Mouse (Mus musculus) layer of hippocampus, adult 9-10 months (tissue): ENCODE results near the gene Rsc1a1.

Experiments used
- DNase-seq: peaks from one replicate; pipeline ENCODE4 v3.0.0; 2022; ENCODE audit warnings: low spot score

Gene Rsc1a1

GRCm38 (mm10) chr4:141694719-141695118 lies 9.3 kb upstream of the Rsc1a1 start:
- no peak for DNase-seq

- no peak for DNase-seq
Measured at GRCm38 (mm10) chr4:141688505-141688904, 3.1 kb upstream of the Rsc1a1 start.

DNA sequence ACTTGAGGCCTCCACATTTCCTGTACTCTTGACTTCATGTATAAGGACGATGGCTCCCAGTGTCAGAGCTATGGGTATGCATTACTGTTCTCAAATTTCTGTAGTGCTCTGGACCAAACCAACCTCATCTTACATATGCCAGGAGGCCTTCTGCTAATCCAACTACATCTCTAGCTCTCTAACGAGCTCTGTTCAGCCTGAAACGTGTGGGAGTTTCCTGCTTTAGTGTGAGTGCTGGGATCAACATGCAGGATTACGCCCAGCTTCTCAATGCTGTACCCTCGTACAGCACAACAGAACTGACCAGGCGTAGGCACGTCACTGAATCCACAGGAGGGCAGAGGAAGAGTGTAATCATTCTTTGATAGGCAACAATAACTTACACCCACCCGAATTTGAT lies 1.1 kb upstream of the Rsc1a1 start:
- DNase-seq, result no peak

DNA sequence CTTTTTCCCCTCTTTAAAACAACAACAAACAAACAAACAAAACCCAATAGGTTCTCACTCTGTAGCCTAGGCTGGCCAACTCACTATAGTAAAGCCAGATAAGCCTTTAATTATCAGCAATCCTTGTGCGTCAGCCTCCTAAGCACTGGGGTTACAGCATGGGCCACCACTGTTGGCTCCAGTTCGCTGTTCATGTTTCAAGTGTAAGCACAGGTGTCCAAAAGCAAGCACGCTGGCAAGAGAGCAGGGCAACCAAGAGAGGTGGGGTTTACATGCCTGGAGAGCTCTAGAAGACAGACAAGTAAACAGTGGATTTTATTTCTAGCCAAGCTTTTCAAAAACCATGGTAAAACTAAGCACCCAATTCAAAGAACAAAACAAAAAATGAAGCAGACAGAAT lies 694 bp upstream of the Rsc1a1 start:
- no peak for DNase-seq

GRCm38 (mm10) chr4:141682706-141683230 lies 2.6 kb downstream of the Rsc1a1 start:
- no peak for DNase-seq

- DNase-seq, result no peak
Measured at GRCm38 (mm10) chr4:141681767-141682166, 3.6 kb downstream of the Rsc1a1 start.

DNA sequence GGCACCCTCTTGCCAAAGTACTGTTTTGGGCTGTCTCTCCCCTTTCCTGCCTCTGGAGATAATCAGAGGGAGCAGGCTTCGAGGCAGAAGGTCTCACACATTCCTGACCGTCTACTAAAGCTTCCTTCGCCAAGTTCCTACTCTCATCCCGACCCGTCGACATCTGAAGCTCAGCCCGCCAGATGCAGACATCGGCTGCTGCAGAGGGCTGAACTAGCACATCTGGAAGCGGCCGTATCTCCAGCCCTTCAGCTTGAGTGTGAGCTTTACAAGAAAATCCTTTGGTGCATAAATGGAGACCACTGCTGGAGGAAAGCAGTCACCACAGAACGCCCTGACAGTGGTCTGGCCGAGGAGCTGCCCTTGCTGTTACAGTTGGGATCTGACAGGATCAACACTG lies 4.5 kb downstream of the Rsc1a1 start:
- DNase-seq, result no peak

- DNase-seq, result no peak
Measured at GRCm38 (mm10) chr4:141679016-141679415, 6.4 kb downstream of the Rsc1a1 start.

GRCm38 (mm10) chr4:141676462-141676979 lies 8.9 kb downstream of the Rsc1a1 start:
- no peak for DNase-seq

DNA sequence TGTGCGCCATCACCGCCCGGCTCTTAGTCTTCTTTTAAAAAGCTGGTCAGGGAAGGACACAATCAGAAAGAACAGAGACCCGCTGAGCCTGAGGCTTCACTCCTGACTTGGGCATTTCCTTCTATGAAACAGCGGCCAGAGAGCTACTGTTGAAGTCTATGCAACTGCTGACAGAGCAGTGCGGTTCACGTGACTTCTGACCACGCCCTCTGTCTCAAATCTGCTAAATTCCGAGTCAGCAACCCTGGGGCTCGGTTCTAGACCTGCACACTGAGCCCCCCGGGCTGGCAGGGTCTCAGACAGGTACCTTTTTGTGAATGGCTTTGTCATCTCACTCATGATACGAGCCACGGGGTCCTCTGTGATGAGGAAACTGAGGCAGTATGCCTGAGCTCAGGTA lies 13.1 kb downstream of the Rsc1a1 start:
- DNase-seq, result no peak

DNA sequence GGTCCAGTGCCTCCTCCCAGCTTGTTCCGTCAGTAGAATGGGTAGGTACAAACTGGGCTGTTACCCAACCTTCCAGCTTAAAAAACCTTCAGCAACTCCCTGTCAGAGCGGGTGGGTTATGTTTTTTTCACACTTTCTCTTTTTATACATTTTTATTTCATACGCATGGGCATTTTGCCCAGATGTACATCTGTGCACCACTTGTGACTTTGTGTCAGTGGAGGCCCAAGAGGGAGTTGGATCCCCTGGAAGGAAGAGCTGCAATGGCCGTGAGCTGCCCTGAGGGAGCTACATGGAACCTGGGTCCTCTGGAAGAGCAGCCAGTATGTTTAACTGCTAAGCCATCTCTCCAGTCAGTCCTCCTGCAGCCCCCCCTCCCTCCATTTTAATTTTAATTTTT lies 14.0 kb downstream of the Rsc1a1 start:
- DNase-seq, result no peak

DNA sequence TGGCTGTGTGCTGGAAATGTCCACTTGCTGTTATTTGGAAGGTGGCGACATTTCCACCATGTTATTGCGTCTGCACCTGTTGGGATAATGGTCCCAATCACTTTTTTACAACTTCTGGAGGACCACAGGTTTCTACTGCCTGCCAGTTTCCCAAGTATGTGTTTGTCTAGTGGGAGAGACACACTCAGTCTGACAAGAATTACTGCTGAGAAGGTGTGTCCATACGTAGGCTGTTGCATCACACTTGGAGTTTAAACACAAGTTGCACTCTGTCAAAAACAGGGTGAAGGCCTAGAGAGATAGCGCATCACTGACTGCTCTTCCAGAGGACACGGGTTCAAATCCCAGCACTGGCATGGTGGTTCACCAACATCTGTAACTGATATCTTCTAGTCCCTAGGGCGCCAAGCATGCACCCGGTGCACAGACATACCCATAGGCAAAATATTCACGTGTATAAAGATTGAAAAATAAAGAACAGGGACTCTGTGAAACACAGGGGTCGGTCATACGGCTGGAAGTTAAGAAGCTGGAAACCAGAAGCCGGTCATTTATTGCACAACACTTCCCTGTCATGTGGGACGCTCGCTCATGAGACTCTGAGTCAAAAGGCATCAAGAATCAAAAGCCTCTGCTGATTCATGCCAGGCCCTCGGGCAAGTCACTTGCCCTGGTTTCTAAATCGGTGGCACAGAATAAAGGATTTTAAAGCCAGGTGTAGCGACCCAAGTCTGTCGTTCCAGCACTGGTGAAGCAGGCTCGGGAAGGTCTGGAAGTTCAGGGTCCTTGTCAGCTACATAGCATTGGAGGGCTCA lies 15.3 kb downstream of the Rsc1a1 start:
- DNase-seq, result no peak

GRCm38 (mm10) chr4:141664799-141665198 lies 20.6 kb downstream of the Rsc1a1 start, which contains the start of gene Plekhm2:
Gene Plekhm2, minus strand, starts transcription at chr4:141664899.
- DNase-seq, result no peak

DNA sequence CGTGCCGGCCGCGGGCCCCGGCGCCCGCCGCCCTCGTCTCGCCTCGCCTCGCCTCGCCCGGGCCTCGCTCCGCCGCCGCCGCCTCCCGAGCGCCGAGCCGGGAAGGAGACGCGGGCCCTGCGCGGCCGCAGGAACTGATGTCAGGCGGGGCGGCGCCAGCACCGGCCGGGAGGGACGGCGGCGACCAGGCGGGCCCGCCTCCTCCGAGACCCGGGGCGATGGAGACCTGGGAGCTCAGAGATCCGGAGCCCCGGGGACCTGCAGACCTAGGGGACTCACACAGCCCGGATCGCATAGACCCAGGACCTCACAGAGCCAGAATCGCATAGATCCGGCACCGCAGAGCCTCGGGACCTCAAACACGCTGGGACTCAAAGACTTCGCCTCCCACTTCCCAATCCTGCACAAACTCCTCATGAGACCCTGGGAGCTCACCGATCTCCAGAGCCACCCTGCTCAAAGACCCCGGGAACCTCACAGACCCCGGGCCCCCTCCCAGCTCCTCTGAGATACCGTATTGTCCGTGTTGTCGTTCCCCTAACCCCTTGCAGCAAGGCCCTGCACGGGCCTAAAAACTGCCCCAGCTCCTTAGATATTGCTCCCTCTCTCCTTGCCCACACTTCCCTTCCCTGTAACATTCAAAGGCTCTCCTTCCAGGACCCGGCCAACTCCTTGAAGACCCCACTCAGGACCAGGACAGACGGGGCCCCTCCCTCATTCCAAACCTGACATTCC lies 21.2 kb downstream of the Rsc1a1 start:
- DNase-seq, result no peak

GRCm38 (mm10) chr4:141663122-141663931 lies 22.1 kb downstream of the Rsc1a1 start:
- DNase-seq, result no peak

- no peak for DNase-seq
Measured at GRCm38 (mm10) chr4:141660884-141661283, 24.5 kb downstream of the Rsc1a1 start.

GRCm38 (mm10) chr4:141659739-141660138 lies 25.7 kb downstream of the Rsc1a1 start:
- no peak for DNase-seq

- DNase-seq, result no peak
Measured at GRCm38 (mm10) chr4:141658846-141659484, 26.4 kb downstream of the Rsc1a1 start.

DNA sequence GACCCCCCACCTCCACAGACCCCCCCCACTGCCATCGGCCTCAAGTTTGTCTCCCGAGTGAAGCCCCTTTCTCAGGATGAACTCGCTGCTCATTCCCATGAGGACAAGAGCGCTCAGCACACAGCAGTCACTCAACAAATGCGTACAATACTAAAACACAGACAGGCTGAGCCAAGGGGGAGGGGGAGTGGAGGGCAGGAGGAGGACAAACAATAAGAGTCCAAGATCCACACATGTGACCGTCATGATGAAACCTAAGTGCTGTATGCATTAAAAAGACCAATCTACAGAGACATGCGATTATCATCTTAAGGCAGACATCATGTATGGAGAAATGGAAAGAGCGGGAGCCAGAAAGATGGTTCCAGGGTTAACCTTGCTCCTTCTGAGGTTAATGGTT lies 28.5 kb downstream of the Rsc1a1 start:
- DNase-seq, result no peak

- no peak for DNase-seq
Measured at GRCm38 (mm10) chr4:141655908-141656608, 29.3 kb downstream of the Rsc1a1 start.

GRCm38 (mm10) chr4:141654509-141654908 lies 30.9 kb downstream of the Rsc1a1 start:
- no peak for DNase-seq
